Mouse (Mus musculus): ENCODE measurements at regions not wholly inside any gene's neighbourhood (a gene's known extent, or its start where the extent isn't known, plus 50 kb on each side); places are given as distances from the start of the nearest gene placed in this dataset.

- no peaks in the 10 kb centered on the region for H3K79me3 ChIP-seq (ENCODE audit: low read depth)
- TF ChIP-seq USF1 (IDR thresholded peaks at IDR 0.05; ENCODE audit: low read depth) (no peak), CEBPB (IDR thresholded peaks at IDR 0.05; ENCODE audit: low read depth) (no peak), MYOD1 (IDR thresholded peaks at IDR 0.05; ENCODE audit: control insufficient read depth, insufficient read length, low read depth) (no peak), MYOG (IDR thresholded peaks at IDR 0.05; ENCODE audit: control insufficient read depth, extremely low read depth, insufficient read length) (no peak), MAX (IDR thresholded peaks at IDR 0.05) (no peak), FOSL1 (IDR thresholded peaks at IDR 0.05; ENCODE audit: insufficient read depth, low read length, poor library complexity, severe bottlenecking) (no peak), CTCF (IDR thresholded peaks at IDR 0.05; ENCODE audit: control insufficient read depth, insufficient read depth, insufficient read length) (no peak)
- H3K4me3 ChIP-seq (ENCODE audit: insufficient read depth, poor library complexity, severe bottlenecking): no peak overlapping the region
- no peaks in the 10 kb centered on the region for H3K36me3 ChIP-seq (ENCODE audit: control insufficient read depth, insufficient read depth)
- no peaks in the 10 kb centered on the region for H3K79me2 ChIP-seq (ENCODE audit: control insufficient read depth, insufficient read depth)
- H3ac ChIP-seq (ENCODE audit: control insufficient read depth, insufficient read length, low read depth): no peak overlapping the region
- H3K27me3 ChIP-seq (ENCODE audit: control insufficient read depth, insufficient read depth, insufficient read length): no peaks in the 10 kb centered on the region
Observed at GRCm38 (mm10) chr6:43775525-43775924, 109.4 kb upstream of the Tpk1 start.

GRCm38 (mm10) chr6:43774490-43774889 lies 108.4 kb upstream of the Tpk1 start:
- Histone ChIP-seq H3K79me2 (ENCODE audit: control insufficient read depth, insufficient read depth) (no peaks in the 10 kb centered on the region), H3ac (ENCODE audit: control insufficient read depth, insufficient read length, low read depth) (no peak overlapping the region), H3K4me3 (ENCODE audit: insufficient read depth, poor library complexity, severe bottlenecking) (no peak overlapping the region), H3K79me3 (ENCODE audit: low read depth) (no peaks in the 10 kb centered on the region), H3K36me3 (ENCODE audit: control insufficient read depth, insufficient read depth) (no peaks in the 10 kb centered on the region), H3K27me3 (ENCODE audit: control insufficient read depth, insufficient read depth, insufficient read length) (no peaks in the 10 kb centered on the region)
- TF ChIP-seq CTCF (IDR thresholded peaks at IDR 0.05; ENCODE audit: control insufficient read depth, insufficient read depth, insufficient read length) (no peak), CEBPB (IDR thresholded peaks at IDR 0.05; ENCODE audit: low read depth) (peak; percentile 78)

- Histone ChIP-seq H3ac (ENCODE audit: control insufficient read depth, insufficient read length, low read depth) (no peak overlapping the region), H3K27me3 (ENCODE audit: control insufficient read depth, insufficient read depth, insufficient read length) (no peaks in the 10 kb centered on the region), H3K4me3 (ENCODE audit: insufficient read depth, poor library complexity, severe bottlenecking) (no peak overlapping the region), H3K79me3 (ENCODE audit: low read depth) (no peaks in the 10 kb centered on the region), H3K79me2 (ENCODE audit: control insufficient read depth, insufficient read depth) (no peaks in the 10 kb centered on the region), H3K36me3 (ENCODE audit: control insufficient read depth, insufficient read depth) (no peaks in the 10 kb centered on the region)
- TF ChIP-seq MYOG (IDR thresholded peaks at IDR 0.05; ENCODE audit: control insufficient read depth, extremely low read depth, insufficient read length): no peak
- no peak for TF ChIP-seq CEBPB (IDR thresholded peaks at IDR 0.05; ENCODE audit: low read depth)
- TF ChIP-seq FOSL1 (IDR thresholded peaks at IDR 0.05; ENCODE audit: insufficient read depth, low read length, poor library complexity, severe bottlenecking): no peak
- no peak for TF ChIP-seq MYOD1 (IDR thresholded peaks at IDR 0.05; ENCODE audit: control insufficient read depth, insufficient read length, low read depth)
- no peak for TF ChIP-seq USF1 (IDR thresholded peaks at IDR 0.05; ENCODE audit: low read depth)
- no peak for TF ChIP-seq CTCF (IDR thresholded peaks at IDR 0.05; ENCODE audit: control insufficient read depth, insufficient read depth, insufficient read length)
- no peak for TF ChIP-seq MAX (IDR thresholded peaks at IDR 0.05)
Observed at GRCm38 (mm10) chr6:43773561-43773960, 107.5 kb upstream of the Tpk1 start.

- Histone ChIP-seq H3ac (ENCODE audit: control insufficient read depth, insufficient read length, low read depth) (no peak overlapping the region), H3K36me3 (ENCODE audit: control insufficient read depth, insufficient read depth) (no peaks in the 10 kb centered on the region), H3K79me2 (ENCODE audit: control insufficient read depth, insufficient read depth) (no peaks in the 10 kb centered on the region), H3K4me3 (ENCODE audit: insufficient read depth, poor library complexity, severe bottlenecking) (no peak overlapping the region), H3K79me3 (ENCODE audit: low read depth) (no peaks in the 10 kb centered on the region), H3K27me3 (ENCODE audit: control insufficient read depth, insufficient read depth, insufficient read length) (no peaks in the 10 kb centered on the region)
- TF ChIP-seq MYOD1 (IDR thresholded peaks at IDR 0.05; ENCODE audit: control insufficient read depth, insufficient read length, low read depth) (no peak), CTCF (IDR thresholded peaks at IDR 0.05; ENCODE audit: control insufficient read depth, insufficient read depth, insufficient read length) (no peak), MYOG (IDR thresholded peaks at IDR 0.05; ENCODE audit: control insufficient read depth, extremely low read depth, insufficient read length) (no peak), MAX (IDR thresholded peaks at IDR 0.05) (no peak), FOSL1 (IDR thresholded peaks at IDR 0.05; ENCODE audit: insufficient read depth, low read length, poor library complexity, severe bottlenecking) (no peak), CEBPB (IDR thresholded peaks at IDR 0.05; ENCODE audit: low read depth) (no peak), USF1 (IDR thresholded peaks at IDR 0.05; ENCODE audit: low read depth) (no peak)
Observed at GRCm38 (mm10) chr6:43765958-43766357, 99.9 kb upstream of the Tpk1 start.
